Mouse (Mus musculus): ENCODE measurements around the gene Slc25a42. TPM values are rescaled to one million over a fixed set of nuclear protein-coding genes. Genes with fewer than 3 reads are reported as not detected.
A peak's percentile ranks its signal among the peaks of the same experiment; 100 is the strongest.
"Not testable (repeated sequence)": the region's sequence is repeated elsewhere in the genome, so short reads cannot be mapped to it uniquely, and the experiment has no call there.

Slc25a42 gene
- total RNA-seq, 2 experiments from 2014 or later, result 16.2 to 20.6 TPM

DNA sequence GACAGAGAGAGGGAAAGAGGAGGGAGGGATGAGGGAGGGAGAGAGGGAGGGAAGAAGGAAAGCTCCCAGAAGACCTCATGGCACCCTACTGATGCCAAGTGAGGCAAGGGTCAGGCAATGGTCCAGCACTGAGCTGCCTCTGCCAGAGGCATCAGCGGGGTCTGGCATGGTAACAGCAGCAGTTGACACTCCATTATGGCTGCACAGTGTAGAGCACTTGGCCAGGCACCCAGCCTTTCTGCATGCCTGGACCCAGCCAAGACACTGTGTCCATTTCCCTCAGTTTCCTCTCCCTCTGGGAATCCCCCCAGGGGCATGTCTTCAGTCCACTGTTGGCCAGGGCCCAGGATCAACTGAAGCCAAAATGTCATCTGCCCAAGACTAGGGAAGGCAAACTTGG lies 4.5 kb upstream of the Slc25a42 start:
- no peak for ATAC-seq (replicated peaks; ENCODE audit: low FRiP score, poor library complexity, severe bottlenecking)

DNA sequence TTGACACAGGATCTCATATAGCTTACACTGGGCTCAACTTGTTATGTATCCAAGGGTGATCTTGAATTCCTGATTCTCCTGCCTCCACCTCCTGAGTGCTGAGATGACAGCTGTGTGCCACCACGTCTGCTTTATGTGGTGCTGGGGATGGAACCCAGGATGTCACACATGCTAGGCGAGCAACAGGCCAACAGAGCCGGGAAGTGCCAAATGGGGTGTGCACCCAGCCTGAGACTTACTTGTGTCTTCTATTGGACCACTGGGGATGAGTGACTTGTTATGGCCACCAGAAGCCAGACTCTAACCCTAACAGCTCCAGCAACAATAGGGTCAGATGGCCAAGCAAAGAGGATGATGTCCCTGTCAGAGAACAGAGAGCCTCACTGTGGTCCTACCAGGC lies 4.1 kb upstream of the Slc25a42 start:
- not testable (repeated sequence) for ATAC-seq (replicated peaks; ENCODE audit: low FRiP score, poor library complexity, severe bottlenecking)

DNA sequence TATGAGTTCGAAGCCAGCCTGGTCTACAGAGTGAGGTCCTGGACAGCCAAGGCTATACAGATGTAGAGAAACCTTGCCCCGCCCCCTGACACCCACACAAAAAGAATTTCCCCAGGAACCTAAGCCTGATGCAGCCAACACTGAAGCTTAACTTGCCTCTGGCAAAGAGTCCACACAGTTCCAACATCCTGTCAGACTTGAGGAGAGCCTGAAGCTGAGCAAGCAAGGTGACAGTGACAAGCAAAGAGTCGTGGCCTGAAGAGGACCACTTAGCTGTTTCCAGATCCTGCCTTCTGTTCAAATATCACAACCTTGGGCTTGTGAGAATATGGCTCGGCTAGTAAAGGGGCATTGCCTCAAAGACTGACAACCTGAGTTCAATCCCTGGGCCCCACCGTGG lies 3.0 kb upstream of the Slc25a42 start:
- ATAC-seq (replicated peaks; ENCODE audit: low FRiP score, poor library complexity, severe bottlenecking), result no peak

DNA sequence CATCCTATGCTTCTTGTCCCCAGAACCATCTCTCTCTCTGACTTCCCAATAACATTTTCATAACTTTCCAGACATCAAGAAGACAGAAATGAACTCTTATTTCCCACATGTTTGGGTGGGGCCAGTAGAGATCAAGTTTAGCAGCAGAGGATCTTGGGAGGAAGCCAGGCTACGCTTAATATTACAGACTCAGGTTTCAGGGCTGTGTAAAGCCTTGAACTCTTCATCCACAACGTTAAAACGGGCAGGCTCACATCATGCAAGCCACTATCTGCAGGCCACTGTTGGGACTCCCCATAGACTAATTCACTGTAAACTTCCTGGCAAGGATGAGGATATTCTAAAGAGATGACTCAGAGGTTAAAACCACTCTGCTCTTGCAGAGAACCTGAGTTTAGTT lies 2.3 kb upstream of the Slc25a42 start:
- no peak for ATAC-seq (replicated peaks; ENCODE audit: low FRiP score, poor library complexity, severe bottlenecking)

DNA sequence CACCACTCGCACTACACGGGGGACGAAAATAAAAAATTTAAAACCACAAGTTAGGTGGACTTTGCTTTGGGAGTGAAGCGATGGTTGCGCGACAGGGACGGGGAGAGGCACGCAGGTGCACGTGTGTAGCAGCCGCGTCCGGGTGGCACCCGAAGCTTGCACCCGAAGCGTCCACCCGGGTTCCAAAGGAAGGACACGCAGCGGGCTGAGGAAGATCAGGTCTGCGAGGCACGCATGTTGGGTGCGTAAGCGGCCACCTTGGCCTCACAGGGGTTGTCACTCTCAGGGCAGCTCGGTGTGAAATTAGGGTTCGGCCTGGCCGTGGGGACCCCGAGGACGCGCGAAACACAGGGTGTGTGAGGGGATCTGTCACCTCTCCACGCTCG lies 386 bp downstream of the Slc25a42 start:
- ATAC-seq (replicated peaks; ENCODE audit: low FRiP score, poor library complexity, severe bottlenecking), result peak; percentile 29; the same call in 1 of the 2 replicates

DNA sequence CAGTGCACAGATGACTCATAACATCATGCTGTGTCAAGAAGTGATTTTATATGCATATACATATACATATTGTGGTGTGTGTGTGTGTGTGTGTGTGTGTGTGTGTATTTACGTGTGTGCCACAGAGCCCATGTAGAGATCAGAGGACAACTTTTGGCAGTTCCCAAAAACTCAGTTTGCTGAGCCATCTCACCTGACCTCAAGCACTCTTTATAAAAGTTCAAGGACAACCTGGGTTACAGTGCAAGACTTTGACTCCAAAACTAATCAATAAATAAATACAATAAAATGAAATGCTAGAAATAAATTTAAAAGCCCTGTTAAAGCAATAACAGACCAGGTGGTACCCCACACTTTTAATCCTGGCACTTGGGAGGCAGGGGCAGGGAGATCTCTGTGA lies 830 bp downstream of the Slc25a42 start:
- ATAC-seq (replicated peaks; ENCODE audit: low FRiP score, poor library complexity, severe bottlenecking), result no peak

DNA sequence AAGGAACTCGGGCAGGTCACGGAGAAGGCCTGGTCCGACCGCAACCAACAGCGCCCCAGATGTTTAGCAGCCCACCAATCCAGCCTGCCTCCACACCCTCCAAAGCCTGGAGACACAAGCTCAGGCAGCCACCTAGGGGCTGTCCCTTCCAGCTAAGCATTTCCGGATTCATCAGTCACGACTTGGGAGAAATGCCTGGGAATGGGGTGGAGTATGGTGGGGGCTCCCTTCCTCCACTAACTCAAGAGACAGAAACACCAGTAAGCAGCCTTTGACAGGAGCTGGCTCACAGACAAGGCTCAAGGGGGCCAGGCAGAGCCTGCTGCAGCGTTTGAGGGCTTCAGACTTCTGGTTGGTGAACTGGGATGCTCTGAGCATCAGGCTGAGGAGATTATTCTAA lies 1.6 kb downstream of the Slc25a42 start:
- no peak for ATAC-seq (replicated peaks; ENCODE audit: low FRiP score, poor library complexity, severe bottlenecking)

DNA sequence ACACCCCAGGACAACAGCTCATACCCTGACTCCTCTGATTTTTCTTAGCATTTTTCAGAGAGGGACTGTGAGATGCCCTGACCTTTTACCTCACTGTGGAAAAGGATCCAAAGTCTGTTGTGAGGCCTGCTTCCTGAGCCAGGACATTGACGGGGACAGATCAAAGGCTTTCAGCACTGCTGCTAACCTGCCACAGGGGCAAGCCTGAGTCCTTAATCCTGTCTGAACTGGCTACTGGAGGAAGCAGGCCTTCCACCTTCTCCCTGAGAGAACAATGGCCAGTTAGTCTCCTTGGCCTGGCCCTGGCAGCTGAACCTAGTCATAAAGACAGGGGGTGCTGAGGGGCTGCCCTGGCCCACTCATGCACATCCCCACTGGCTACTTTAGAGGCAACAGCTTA lies 4.0 kb downstream of the Slc25a42 start:
- ATAC-seq (replicated peaks; ENCODE audit: low FRiP score, poor library complexity, severe bottlenecking), result no peak

DNA sequence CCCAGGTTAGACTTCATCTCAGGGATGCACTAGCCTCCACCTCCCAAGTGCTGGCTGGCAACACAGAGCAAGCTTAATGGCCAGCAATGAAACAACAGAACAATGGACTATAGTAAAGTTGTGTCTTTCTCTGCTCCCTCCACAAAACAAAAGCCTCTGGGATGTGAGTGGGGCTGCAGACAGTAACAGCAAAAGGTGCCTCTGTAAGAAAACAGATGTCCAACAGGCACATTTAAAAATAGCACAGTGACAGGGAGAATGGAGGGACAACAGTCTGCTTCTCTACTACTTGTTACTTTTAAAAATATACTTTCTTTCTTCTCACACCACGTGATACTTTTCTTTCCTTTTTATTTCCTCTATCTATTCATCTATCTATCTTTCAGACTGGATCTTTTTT lies 7.3 kb downstream of the Slc25a42 start:
- ATAC-seq (replicated peaks; ENCODE audit: low FRiP score, poor library complexity, severe bottlenecking), result no peak

DNA sequence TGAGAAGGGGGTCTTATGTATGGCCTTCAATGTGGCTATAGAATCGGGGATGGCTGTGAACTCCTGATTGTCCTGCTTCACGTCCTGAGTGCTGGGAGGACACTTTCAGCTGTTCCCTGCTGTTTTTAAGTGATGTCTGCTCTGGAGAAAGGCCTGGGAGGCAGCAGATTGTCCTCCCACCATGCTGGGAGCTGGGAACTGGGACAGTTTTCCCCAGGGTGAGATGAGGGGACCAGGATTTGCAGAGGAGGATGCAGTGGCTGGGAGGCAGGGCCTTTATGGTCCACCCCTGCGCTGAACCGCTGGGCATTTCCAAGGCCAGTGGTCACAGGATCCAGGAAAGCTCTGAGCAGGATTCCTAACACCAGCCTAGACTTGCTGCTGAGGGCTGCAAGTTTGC lies 9.0 kb downstream of the Slc25a42 start:
- no peak for ATAC-seq (replicated peaks; ENCODE audit: low FRiP score, poor library complexity, severe bottlenecking)

DNA sequence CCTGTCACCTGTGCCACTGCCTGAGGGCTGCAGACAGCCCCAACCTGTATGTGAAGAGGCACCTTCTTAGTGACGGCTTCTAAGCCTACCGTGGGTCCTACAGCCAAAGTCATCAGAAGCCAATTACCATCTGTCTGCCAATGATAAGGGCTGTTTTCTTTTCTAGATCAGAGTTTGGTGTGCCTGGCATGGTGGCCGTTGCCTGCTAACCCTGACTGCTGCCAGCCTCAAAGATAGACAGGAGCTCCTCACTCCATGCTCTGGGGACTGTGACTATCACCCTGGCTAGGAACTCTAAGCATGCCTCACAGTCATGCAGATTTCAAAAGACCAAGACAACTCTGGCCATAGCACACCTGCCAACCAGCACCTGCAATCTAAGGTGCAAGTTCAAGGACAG lies 10.7 kb downstream of the Slc25a42 start:
- peak; percentile 87 for ATAC-seq (replicated peaks; ENCODE audit: low FRiP score, poor library complexity, severe bottlenecking)

DNA sequence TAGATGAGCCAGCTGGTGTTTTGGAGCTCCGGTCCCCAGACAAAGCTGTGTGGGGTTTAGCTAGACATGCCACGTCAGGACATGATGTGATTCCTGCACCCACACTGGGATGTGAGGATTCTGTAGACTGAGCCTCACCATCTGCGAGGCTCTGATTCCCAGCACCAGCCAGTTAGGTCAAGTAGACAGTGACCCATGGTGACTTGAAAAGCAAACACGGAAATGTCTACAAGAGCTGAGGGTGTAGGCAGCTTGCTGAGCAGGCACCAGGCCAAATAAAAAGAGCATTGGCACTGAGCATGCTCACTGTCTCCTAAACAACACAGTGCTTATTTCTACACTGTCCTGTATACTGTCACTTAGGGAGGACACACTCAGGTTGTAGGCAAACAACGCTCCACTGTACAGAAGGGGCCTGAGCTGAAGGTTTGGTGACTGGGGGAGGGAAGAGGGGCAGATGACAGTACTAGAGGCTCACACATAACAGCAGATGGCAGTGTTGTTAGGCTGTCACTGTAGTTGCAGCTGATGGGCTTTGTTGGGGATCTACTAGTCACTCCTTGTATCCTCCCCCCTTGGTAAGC lies 11.9 kb downstream of the Slc25a42 start:
- ATAC-seq (replicated peaks; ENCODE audit: low FRiP score, poor library complexity, severe bottlenecking), result peak; percentile 60

DNA sequence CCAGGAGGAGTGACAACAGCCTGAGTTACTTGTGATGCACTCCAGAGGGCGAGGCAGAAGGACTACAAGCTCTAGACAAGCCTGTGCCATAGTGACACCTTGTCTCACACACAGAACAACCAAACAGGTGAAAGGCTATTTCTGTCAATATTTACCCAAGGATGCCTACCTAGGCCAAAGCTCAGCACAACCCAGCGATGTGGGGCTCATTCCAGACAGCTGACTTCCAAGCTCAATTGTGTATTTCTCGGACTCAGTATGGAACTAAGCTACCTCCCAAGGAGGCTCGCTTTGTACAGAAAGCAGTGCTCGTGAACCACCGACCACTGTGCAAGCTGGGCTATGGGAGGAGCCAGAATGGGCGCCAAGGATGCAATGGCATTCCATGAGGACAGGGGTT lies 14.5 kb downstream of the Slc25a42 start:
- ATAC-seq (replicated peaks; ENCODE audit: low FRiP score, poor library complexity, severe bottlenecking), result no peak

DNA sequence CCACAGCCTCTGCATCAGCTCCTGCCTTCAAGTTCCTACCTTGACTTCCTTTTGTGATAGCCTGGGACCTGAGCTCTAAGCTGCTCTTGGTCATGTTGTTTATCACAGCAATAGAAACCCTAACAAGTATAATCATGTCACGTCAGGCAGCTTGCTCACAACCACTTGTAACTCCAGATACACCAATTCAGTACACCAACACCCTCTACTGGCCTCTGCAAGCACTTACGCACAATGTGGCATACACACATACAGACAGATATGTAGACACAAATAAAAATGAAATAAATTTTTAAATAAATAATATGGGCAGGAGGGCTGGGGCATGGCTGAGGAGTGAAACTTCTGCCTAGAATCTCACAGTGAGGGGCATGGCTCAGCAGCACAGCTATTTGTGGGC lies 16.3 kb downstream of the Slc25a42 start:
- ATAC-seq (replicated peaks; ENCODE audit: low FRiP score, poor library complexity, severe bottlenecking), result no peak

DNA sequence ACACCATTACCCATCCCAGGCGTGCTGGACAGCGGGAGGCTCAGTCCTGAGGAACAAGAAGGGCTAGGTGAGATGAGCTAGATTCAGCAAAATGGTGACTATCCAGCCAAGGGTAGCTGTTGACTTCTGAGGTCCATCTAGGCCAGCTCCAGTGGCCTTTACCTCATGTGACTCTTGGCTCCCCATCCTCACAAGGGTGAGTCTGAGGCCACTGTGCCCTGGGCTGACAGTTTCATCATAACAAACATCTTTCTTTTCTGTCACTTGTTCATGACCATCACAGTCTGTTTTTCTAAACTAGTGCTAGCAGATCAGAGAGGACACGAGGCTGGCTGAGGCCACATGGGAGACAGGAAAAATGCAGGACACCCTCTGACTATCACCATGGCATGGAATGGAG lies 17.9 kb downstream of the Slc25a42 start:
- ATAC-seq (replicated peaks; ENCODE audit: low FRiP score, poor library complexity, severe bottlenecking), result no peak

DNA sequence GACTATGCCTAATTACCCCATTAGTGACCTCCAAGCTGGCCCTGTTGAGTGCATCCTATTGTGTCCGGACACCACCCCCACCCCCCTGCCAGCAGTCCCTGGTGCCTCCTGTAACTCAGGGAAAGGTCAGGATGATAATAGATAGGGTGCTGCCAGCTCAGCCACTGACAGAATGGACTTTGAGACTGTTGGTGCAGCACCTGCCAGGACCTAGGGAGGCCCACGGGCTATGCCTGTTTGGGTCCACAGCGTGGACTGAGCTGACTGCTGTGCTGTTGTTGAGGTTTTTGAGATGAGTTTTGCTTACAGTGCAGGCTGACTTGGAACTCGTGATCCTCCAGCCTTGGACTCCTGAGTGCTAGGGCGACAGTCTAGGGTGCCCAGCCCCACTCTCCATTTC lies 18.9 kb downstream of the Slc25a42 start:
- no peak for ATAC-seq (replicated peaks; ENCODE audit: low FRiP score, poor library complexity, severe bottlenecking)

DNA sequence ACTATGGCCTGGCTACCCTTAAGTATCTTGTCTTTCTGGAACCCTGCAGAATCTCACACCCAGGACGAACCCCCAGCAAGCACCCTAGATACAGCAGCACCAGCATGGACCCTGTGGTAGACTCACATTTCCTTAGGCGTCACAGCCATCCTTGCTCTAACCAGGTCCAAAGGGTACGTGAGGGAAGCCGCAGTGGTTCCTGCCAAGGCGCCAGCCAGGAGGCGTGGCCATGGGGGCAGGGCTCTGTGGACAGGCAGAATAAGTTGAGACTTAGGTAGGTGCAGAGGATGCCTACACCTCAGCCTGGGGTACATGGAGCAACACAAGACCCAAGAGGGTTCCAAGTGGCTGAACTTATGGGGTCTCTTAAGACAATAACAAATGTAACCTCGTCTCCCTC lies 23.4 kb downstream of the Slc25a42 start:
- ATAC-seq (replicated peaks; ENCODE audit: low FRiP score, poor library complexity, severe bottlenecking), result no peak

DNA sequence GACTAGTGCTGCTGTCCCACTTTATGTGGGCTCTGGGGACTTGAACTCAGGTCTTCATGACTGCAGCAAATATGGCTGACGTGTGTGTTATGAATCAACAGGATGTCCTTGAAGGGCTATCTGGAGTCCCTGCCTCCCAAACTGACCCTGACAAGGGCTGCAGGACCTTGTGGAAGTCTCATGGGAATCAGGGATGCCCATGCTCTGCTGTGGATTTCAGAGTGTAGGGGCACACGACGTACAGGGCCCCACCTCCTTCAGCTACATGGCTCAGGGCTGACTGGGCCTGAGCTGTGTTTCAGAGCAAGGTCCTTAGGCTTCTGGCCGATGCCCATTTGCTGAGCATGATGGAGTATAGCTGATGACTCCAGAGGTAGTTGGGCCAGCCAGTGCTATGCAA lies 28.9 kb downstream of the Slc25a42 start:
- no peak for ATAC-seq (replicated peaks; ENCODE audit: low FRiP score, poor library complexity, severe bottlenecking)

DNA sequence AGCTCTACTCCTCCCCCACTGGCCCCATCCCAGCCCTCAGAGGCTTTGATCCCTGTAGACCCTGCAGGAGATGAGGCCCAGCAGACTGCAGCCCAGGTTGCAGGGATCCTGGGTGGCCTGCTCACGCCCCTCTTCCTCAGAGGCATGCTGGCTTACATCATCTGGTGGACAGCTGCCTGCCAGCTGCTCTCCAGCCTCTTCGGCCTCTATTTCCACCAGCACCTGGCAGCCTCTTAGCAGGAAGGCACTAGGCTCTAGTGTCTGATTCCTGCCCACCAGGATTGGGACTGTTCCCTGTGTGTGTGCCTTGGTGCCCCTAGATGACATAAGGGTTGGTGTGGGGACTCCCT lies 30.2 kb downstream of the Slc25a42 start:
- no peak for ATAC-seq (replicated peaks; ENCODE audit: low FRiP score, poor library complexity, severe bottlenecking)

DNA sequence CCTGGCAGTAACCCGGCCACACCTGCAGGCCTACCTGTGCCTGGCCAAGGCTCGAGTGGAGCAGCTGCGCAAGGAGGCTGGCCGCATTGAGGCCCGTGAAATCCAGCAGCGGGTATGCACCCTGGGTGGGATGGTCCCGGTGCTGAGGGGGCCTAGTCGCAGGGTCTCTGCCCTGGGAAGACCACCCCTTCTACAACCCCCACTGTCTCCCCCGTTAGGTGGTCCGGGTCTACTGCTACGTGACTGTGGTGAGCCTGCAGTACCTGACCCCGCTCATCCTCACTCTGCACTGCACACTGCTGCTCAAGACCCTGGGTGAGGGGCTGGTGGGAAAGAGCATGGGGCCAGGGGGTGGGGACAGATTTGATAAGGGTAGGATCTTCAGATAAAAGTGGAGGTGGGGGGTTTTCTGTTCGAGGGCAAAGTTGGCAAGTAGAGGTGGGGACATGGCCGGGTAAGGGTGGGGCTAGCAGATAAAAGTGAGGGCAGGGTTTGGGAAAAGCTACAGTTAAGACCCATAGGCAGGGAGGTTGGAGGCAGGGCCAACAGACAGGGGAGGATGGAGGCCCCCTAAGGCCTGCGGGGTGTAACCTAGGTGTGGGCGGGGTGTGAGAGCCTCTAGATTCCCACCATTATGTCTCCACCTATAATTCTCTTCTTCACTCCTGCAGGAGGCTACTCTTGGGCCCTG lies 30.7 kb downstream of the Slc25a42 start:
- 0 out of 2 replicates have a peak, but pooled peaks have one; percentile 17 for ATAC-seq (replicated peaks; ENCODE audit: low FRiP score, poor library complexity, severe bottlenecking)

DNA sequence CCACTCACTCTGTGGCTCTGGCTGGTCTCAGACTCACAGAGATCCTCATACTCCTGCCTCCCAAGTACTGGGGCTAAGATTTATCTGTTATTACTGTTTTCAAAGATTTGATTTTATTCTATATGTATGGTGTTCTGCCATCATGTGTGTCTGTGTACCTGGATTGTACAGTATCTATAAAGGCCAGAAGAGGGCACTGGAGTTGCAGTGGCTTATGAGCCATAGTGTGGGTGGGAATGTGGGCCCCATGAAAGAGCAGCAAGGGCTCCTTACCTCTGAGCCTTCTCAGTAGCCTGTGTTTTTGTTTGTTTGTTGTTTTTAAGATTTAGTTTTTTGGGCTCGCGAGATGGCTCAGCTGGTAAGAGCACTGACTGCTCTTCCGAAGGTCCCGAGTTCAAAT lies 33.0 kb downstream of the Slc25a42 start:
- no peak for ATAC-seq (replicated peaks; ENCODE audit: low FRiP score, poor library complexity, severe bottlenecking)

DNA sequence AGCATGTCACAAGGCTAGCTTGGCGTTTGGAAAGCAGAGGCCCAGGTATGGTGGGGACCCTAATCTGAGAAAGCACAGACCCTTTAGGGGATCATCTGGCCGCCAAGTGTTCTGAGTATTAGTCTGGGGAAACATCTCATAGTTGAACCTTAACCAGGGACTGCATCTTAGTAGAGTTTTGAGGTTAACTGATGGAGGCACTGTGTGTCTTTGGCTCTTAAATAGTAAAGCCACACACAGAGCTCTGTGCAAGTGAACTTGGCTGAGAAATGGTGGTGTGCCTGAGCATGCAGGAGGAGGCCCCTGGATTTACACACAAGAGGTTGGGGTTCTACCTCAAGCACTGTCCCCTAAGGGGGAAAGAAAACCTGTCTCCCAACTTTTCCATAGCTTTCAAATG lies 33.9 kb downstream of the Slc25a42 start:
- no peak for ATAC-seq (replicated peaks; ENCODE audit: low FRiP score, poor library complexity, severe bottlenecking)
